Mouse (Mus musculus) midbrain, embryonic 12.5 days (tissue): ENCODE results near the gene Pkd1l2. TPM values are rescaled to one million over a fixed set of nuclear protein-coding genes. Genes with fewer than 3 reads are reported as not detected.

Source experiments
- ATAC-seq: fragments of 200-750 bp; cut with Nextera tagmentation; 2 replicates; pipeline ENCODE4 v1.8.0; 2017; ENCODE audit warnings: low read depth, moderate TSS enrichment, moderate library complexity; ENCODE audit not compliant: low FRiP score
- H3K27ac ChIP-seq: fragments of 300-500 bp; sonication (generic); replicated peaks from 2 replicates; pipeline ENCODE4 v1.5.1; 2016; ENCODE audit warnings: mild to moderate bottlenecking
- H3K27me3 ChIP-seq: fragments of 300-500 bp; sonication (generic); 2 replicates; pipeline ENCODE4 v1.6.1; 2016; ENCODE audit warnings: mild to moderate bottlenecking
- H3K36me3 ChIP-seq: fragments of 300-500 bp; sonication (generic); 2 replicates; pipeline ENCODE4 v1.6.1; 2016
- H3K4me1 ChIP-seq: fragments of 300-500 bp; sonication (generic); 2 replicates; pipeline ENCODE4 v1.6.1; 2016
- H3K4me2 ChIP-seq: fragments of 300-500 bp; sonication (generic); replicated peaks from 2 replicates; pipeline ENCODE4 v1.6.1; 2016; ENCODE audit warnings: mild to moderate bottlenecking, moderate library complexity
- H3K4me3 ChIP-seq: fragments of 300-500 bp; sonication (generic); 2 replicates; pipeline ENCODE4 v1.5.1; 2016; ENCODE audit warnings: mild to moderate bottlenecking
- H3K9ac ChIP-seq: fragments of 300-500 bp; sonication (generic); replicated peaks from 2 replicates; pipeline ENCODE4 v1.6.1; 2016; ENCODE audit warnings: mild to moderate bottlenecking, moderate library complexity
- H3K9me3 ChIP-seq: fragments of 300-500 bp; sonication (generic); 2 replicates; pipeline ENCODE4 v1.6.1; 2016; ENCODE audit warnings: mild to moderate bottlenecking
- WGBS: fragments of 180-500 bp; shearing (Covaris S2); methylation state at CpG from one replicate; pipeline ENCODE4 v1.1.7; 2016; 5-methylcytosine and 5-hydroxymethylcytosine counted together
- polyA plus RNA-seq: library from polyadenylated mRNA; unstranded; fragments of >200 nt; fragmentation: Nextera tagmentation; extraction: Ambion mirVana; gene quantifications from 2 replicates; pipeline ENCODE4 v1.2.1, GENCODE M21; 2016

The Pkd1l2 gene
- polyA plus RNA-seq, 1 experiment from 2014 or later, result not detected

DNA sequence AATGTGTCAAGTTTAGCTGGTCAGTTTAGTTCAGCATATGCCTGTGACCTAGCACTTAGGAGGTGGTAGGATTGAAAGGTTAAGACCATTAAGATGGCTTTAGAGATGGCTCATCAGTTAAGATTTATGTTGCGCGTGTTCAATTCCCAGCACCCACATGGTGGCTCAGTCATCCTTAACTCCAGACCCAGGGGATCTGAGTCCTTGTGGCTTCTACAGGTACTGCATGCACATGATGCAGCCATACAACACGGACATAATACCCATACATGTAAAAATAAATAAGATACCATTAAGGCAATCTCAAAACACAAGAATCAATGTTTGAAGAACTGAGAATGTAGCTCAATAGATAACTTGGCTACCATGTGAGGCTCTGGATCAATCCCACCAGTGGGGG lies 92.4 kb downstream of the Pkd1l2 start:
- 96% methylated on average over 3 of the region's 3 CpGs for WGBS
- Histone ChIP-seq H3K27ac (no peak overlapping the region), H3K4me3 (no peak overlapping the region), H3K4me2 (no peak overlapping the region), H3K9ac (no peak overlapping the region), H3K27me3 (no peaks in the 10 kb centered on the region), H3K9me3 (no peaks in the 10 kb centered on the region), H3K36me3 (peaks cover 17% of the 10 kb centered on the region; the same call in 1 of the 2 replicates), H3K4me1 (peaks cover 11% of the 10 kb centered on the region)
- ATAC-seq, result no peak

DNA sequence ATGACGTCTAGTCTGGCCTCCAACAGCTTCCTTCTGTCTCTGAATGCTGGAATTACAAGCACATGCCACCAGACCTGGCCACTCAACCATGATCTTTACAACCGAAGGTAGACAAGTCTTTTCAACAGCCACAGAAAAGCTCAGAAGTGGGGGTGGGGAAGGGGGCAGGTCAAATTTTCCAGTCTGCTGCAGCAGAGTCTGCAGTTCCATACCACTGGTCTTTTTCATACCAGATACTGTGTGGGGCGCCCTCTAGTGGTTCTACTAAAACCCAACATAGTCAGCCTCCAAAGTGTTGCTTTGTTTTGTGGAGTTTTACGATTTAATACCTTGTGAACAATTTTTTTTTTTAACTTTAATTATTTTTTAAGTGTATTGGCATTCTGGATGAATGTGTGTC lies 102.1 kb downstream of the Pkd1l2 start:
- Histone ChIP-seq H3K36me3 (peaks cover 14% of the 10 kb centered on the region; the same call in 1 of the 2 replicates), H3K4me3 (no peak overlapping the region), H3K4me1 (peaks cover 5% of the 10 kb centered on the region; the same call in 1 of the 2 replicates), H3K9ac (no peak overlapping the region), H3K9me3 (no peaks in the 10 kb centered on the region), H3K4me2 (0 out of 2 replicates have a peak overlapping the region, but pooled peaks have one; percentile 22), H3K27me3 (no peaks in the 10 kb centered on the region), H3K27ac (no peak overlapping the region)
- ATAC-seq, result no peak
- WGBS, result 21% methylated on average over 4 of the region's 4 CpGs

DNA sequence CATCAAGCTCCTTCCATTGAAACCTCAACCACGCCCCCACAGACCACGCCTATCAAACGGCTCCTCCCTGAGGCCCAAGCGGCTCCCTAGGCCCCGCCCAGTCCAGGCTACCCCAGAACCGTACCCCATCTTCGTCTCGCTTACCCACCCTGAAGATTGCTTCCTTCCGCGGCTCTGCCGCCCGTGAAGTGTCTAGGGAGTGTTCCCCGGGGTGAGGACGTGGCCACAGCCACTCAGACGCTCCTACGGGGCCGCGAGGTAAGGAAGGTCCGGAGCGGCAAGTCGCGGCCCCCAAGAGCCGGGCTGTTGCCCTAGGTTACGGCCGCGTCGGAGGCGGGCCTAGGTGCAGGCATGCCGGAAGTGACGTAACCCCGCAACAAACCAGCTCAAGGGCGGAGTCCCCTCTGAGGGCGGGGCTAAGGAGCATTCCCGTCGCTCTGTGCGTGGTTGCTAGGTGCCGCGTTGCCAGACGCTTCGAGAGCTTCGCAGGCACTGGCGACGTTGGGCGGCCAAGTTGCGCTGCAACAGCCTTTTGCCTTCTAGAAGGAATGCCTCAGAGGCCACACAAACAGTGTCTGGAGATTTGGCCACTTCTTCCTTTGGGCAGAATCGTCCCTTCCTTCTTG lies 103.5 kb downstream of the Pkd1l2 start, which contains the start of gene 1700030J22Rik:
TSS of gene 1700030J22Rik (minus strand) at position 329 of the 626 bp plus-strand sequence.
- peaks cover 5% of the 10 kb centered on the region; the same call in 1 of the 2 replicates for H3K4me1 ChIP-seq
- peak within 1 kb of the TSS; percentile 36; the same call in 1 of the 2 replicates for H3K27ac ChIP-seq
- H3K27me3 ChIP-seq, result no peaks in the 10 kb centered on the region
- H3K4me3 ChIP-seq, result peak within 1 kb of the TSS; percentile 85
- under 1% methylated on average over 46 of the region's 46 CpGs for WGBS
- peak; percentile 99 for ATAC-seq
- peak within 1 kb of the TSS; percentile 60 for H3K4me2 ChIP-seq
- H3K9me3 ChIP-seq, result no peaks in the 10 kb centered on the region
- H3K9ac ChIP-seq, result peak within 1 kb of the TSS; percentile 59
- peaks cover 5% of the 10 kb centered on the region; the same call in 1 of the 2 replicates for H3K36me3 ChIP-seq

DNA sequence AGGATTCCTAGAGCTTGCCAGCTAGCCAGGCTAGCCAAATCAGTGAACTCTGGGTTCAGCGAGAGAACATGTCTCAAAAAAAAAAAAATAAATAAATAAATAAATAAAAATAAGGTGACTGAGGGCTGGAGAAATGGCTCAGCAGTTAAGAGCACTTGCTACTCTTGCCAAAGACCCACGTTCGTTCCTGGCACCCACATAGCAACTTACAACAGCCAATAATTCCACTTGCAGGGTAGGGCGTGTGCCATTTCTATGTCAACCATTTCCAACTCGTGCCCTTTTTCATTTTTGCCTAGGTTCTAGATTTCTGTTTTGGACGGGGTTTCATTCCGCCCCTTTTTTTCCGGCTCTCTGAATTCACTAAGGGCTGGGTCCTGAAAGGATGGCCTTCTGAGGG lies 104.2 kb downstream of the Pkd1l2 start:
- ATAC-seq, result no peak
- H3K27me3 ChIP-seq, result no peaks in the 10 kb centered on the region
- H3K4me2 ChIP-seq, result peak overlapping the region; percentile 60
- H3K9ac ChIP-seq, result peak overlapping the region; percentile 59
- H3K4me1 ChIP-seq, result peaks cover 5% of the 10 kb centered on the region; the same call in 1 of the 2 replicates
- peak overlapping the region; percentile 85 for H3K4me3 ChIP-seq
- H3K9me3 ChIP-seq, result no peaks in the 10 kb centered on the region
- H3K27ac ChIP-seq, result peak overlapping the region; percentile 36; the same call in 1 of the 2 replicates
- H3K36me3 ChIP-seq, result no peaks in the 10 kb centered on the region
- WGBS, result 36% methylated on average over 8 of the region's 8 CpGs

DNA sequence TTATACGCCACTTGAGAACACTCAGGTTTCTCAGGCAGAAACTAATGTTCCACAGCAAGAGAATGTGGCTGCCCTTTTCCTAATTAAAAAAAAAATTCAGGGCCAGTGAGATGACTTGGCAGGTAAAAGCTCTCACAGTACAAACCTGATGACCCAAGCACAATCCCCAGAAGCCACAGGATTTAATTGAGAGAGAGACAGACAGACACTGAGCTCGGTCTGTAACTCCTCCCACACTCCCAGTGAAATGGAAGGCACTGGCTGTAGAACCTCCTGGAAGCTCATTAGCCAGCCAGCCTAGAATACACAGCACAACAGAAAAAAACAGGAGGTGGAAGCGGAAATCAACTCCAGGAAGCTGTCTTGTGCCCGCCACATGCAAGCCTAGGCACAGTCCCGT lies 106.6 kb downstream of the Pkd1l2 start:
- Histone ChIP-seq H3K36me3 (0 out of 2 replicates have a peak, but pooled peaks cover 2% of the 10 kb centered on the region), H3K9me3 (no peaks in the 10 kb centered on the region), H3K27me3 (no peaks in the 10 kb centered on the region), H3K4me1 (peaks cover 5% of the 10 kb centered on the region; the same call in 1 of the 2 replicates), H3K4me3 (no peak overlapping the region), H3K27ac (no peak overlapping the region), H3K9ac (no peak overlapping the region), H3K4me2 (no peak overlapping the region)
- ATAC-seq, result no peak
- 66% methylated on average over 5 of the region's 5 CpGs for WGBS

DNA sequence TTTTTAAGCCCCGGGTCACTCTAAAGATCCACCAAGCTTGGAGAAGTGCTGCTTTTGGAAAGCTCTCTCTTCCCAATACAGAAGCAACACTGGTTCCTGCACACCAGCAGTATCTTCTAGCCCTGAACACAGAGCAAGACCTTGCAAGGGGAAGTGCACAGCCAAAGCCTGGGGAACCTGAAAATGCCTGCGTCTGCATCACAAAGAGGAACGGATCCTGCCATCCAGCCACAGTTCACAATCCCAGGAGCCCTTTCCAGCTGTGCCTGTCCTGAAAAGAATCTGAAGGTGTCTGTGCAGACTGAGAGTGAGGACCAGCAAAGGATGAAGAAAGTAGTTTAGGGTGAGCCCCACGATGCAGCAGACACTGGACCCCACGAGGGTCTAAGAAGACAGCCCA lies 107.2 kb downstream of the Pkd1l2 start:
- no peak for ATAC-seq
- H3K4me1 ChIP-seq, result peaks cover 5% of the 10 kb centered on the region; the same call in 1 of the 2 replicates
- 0 out of 2 replicates have a peak, but pooled peaks cover 4% of the 10 kb centered on the region for H3K36me3 ChIP-seq
- no peak overlapping the region for H3K27ac ChIP-seq
- H3K4me2 ChIP-seq, result no peak overlapping the region
- H3K4me3 ChIP-seq, result no peak overlapping the region
- no peak overlapping the region for H3K9ac ChIP-seq
- H3K27me3 ChIP-seq, result no peaks in the 10 kb centered on the region
- no peaks in the 10 kb centered on the region for H3K9me3 ChIP-seq
- 31% methylated on average over 5 of the region's 5 CpGs for WGBS

DNA sequence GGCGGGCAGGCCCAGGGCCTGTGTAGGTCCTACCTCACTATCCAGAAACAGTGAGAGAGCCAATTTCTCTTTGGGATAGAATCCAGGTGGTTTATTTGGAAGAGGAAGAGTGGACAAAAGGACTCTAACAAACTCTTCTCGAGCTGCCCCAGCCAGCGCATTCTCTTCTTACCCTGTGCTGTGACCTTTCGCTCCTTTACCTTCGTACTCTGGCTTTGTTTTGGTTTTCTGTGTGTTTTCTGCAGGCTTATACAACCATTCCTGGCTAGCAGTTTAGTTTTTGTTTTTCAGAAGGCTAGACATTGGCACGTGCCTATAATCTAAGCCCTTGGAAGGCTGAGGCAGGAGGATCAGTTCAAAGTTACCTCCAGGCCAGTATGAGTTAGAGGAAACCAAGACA lies 112.7 kb downstream of the Pkd1l2 start:
- Histone ChIP-seq H3K27ac (no peak overlapping the region), H3K27me3 (no peaks in the 10 kb centered on the region), H3K36me3 (0 out of 2 replicates have a peak, but pooled peaks cover 4% of the 10 kb centered on the region), H3K4me1 (no peaks in the 10 kb centered on the region), H3K4me3 (no peak overlapping the region), H3K9ac (no peak overlapping the region), H3K9me3 (no peaks in the 10 kb centered on the region), H3K4me2 (no peak overlapping the region)
- WGBS, result 82% methylated on average over 6 of the region's 6 CpGs
- ATAC-seq, result no peak

DNA sequence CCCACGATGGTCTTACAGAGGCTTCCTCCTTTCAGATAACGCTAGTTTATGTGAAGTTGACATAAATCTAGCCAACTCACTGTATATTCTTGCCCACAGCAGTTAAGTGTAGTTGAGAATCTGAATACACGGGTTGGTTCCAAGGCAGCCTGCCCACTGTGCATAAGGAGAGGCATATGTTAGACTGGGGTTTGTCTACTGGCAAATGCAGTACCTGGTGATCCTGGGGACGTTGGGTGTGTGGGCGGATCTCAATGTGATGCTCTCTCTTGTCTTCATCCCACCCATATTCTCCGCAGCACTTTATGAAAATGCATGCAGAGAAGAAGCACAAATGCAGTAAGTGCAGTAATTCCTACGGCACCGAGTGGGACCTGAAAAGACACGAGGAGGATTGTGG lies 127.8 kb downstream of the Pkd1l2 start:
- no peaks in the 10 kb centered on the region for H3K4me1 ChIP-seq
- peaks cover 62% of the 10 kb centered on the region for H3K36me3 ChIP-seq
- H3K27ac ChIP-seq, result no peak overlapping the region
- H3K4me2 ChIP-seq, result no peak overlapping the region
- no peaks in the 10 kb centered on the region for H3K27me3 ChIP-seq
- ATAC-seq, result no peak
- 96% methylated on average over 9 of the region's 9 CpGs for WGBS
- no peak overlapping the region for H3K4me3 ChIP-seq
- H3K9ac ChIP-seq, result no peak overlapping the region
- no peaks in the 10 kb centered on the region for H3K9me3 ChIP-seq

DNA sequence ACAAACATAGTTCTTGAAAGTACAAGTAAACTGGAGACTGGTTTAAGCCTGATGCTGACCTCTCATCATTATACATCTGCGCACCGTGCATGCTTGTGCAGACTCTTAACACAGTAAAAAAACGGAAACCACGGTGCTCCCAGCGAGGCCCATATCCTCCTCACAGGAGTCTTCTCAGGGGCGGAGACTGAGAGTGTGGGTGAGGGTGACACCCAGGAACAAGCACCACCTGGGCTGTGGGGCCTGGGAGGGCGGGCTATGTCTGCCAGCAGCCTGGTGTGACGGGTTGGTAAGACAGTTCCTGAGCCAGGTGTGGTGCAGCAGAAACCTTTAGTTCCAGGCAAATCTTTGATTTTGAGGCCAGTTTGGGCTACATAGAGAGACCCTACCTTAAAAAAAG lies 129.8 kb downstream of the Pkd1l2 start:
- H3K4me3 ChIP-seq, result no peak overlapping the region
- no peak overlapping the region for H3K9ac ChIP-seq
- 94% methylated on average over 8 of the region's 8 CpGs for WGBS
- no peak for ATAC-seq
- H3K27ac ChIP-seq, result no peak overlapping the region
- peaks cover 46% of the 10 kb centered on the region for H3K36me3 ChIP-seq
- H3K4me1 ChIP-seq, result no peaks in the 10 kb centered on the region
- H3K9me3 ChIP-seq, result no peaks in the 10 kb centered on the region
- no peak overlapping the region for H3K4me2 ChIP-seq
- no peaks in the 10 kb centered on the region for H3K27me3 ChIP-seq

DNA sequence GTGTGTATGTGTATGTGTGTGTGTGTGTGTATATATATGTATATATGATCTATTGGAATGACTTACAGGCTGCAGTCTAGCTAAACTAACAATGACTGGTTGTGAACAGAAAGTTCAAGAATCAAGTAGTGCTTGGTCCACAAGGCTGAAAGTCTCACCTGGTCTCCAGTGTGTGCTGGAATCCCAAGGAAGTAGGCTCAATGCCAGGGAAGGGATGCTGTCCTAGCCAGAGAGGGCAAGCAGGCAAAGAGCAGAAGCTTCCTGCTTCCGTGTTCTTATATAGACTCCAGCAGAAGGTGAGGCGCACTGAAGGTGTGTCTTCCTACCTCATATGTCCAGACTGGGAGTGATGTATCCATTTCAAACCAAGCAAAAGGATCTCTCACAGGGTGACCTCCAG lies 130.5 kb downstream of the Pkd1l2 start:
- Histone ChIP-seq H3K4me2 (no peak overlapping the region), H3K9ac (no peak overlapping the region), H3K9me3 (no peaks in the 10 kb centered on the region), H3K4me1 (no peaks in the 10 kb centered on the region), H3K4me3 (no peak overlapping the region), H3K27me3 (no peaks in the 10 kb centered on the region), H3K27ac (no peak overlapping the region), H3K36me3 (peaks cover 39% of the 10 kb centered on the region)
- no peak for ATAC-seq
- 93% methylated on average over 2 of the region's 2 CpGs for WGBS

DNA sequence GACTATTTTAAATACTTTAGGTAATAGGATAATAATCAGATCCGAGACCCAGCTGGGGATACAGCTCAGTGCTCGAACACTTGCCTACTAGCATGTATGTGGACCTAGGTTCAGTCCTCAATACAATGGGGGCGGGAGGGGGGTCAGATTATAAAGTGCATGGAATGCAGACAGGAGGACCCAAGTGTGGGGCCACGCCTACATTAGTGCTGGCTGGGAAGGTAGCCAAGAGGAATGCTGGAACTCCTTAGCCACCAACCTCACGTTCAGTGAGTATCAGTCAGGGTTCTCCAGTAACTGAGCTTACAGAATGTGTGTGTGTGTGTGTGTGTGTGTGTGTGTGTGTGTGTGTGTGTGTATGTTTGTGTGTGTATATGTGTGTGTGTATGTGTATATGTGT lies 130.9 kb downstream of the Pkd1l2 start:
- no peak for ATAC-seq
- no peak overlapping the region for H3K27ac ChIP-seq
- no peak overlapping the region for H3K4me3 ChIP-seq
- no peaks in the 10 kb centered on the region for H3K9me3 ChIP-seq
- H3K36me3 ChIP-seq, result peaks cover 35% of the 10 kb centered on the region
- no peak overlapping the region for H3K4me2 ChIP-seq
- no peaks in the 10 kb centered on the region for H3K4me1 ChIP-seq
- no peak overlapping the region for H3K9ac ChIP-seq
- H3K27me3 ChIP-seq, result no peaks in the 10 kb centered on the region
- 85% methylated on average over 5 of the region's 5 CpGs for WGBS

DNA sequence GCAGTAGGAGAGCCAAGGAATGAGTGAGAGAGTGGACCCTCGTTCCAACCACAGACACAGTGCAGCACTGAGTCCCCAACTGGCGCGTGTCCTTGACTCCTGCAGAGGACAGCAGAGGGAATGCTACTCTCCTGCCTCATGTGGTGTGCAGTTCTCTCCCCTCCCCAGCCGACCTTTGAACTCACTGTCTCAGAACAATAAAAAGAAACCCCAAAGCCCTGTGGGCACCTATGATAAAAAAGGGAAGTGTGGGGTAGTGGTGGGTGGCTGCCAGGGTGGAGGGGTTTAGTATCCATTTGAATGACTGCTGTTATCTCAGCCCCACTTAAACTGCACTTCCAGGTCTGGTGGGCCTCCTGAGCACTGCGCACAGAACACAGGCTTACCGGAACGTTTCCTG lies 134.7 kb downstream of the Pkd1l2 start:
- ATAC-seq, result no peak
- Histone ChIP-seq H3K27ac (no peak overlapping the region), H3K4me3 (no peak overlapping the region), H3K36me3 (no peaks in the 10 kb centered on the region), H3K9me3 (no peaks in the 10 kb centered on the region), H3K4me1 (peaks cover 16% of the 10 kb centered on the region), H3K9ac (no peak overlapping the region), H3K4me2 (no peak overlapping the region), H3K27me3 (no peaks in the 10 kb centered on the region)
- WGBS, result 90% methylated on average over 7 of the region's 7 CpGs
